Mouse (Mus musculus) myocyte (in vitro differentiated cells): Measurements from ENCODE around the gene Syn3.

ENCODE experiments used
- CEBPB ChIP-seq: IDR thresholded peaks from 2 replicates; pipeline ENCODE4 v1.6.1; 2011; ENCODE audit warnings: mild to moderate bottlenecking, moderate library complexity; ENCODE audit not compliant: poor library complexity, insufficient read depth, severe bottlenecking
- MAX ChIP-seq: IDR thresholded peaks from one replicate; pipeline ENCODE4 v1.6.1; 2011; ENCODE audit warnings: low read depth, mild to moderate bottlenecking, control low read depth
- MYOD1 ChIP-seq, 3 experiments: IDR thresholded peaks; one replicate each; pipeline ENCODE4 v1.6.1; 2011; ENCODE audit warnings: control low read depth in 2 of 3, low read depth in 2 of 3, mild to moderate bottlenecking in 2 of 3, moderate library complexity in 1 of 3; ENCODE audit not compliant: insufficient read length in 2 of 3, control insufficient read depth in 1 of 3
- POLR2A ChIP-seq: IDR thresholded peaks from one replicate; pipeline ENCODE4 v1.6.1; 2011; ENCODE audit warnings: low read depth, mild to moderate bottlenecking, control low read depth, moderate library complexity; ENCODE audit not compliant: insufficient read length
- TCF3 ChIP-seq: IDR thresholded peaks from one replicate; pipeline ENCODE4 v1.6.1; 2011; ENCODE audit warnings: low read depth, control low read depth; ENCODE audit not compliant: insufficient read length
- USF1 ChIP-seq: IDR thresholded peaks from one replicate; pipeline ENCODE4 v1.6.1; 2011; ENCODE audit warnings: low read depth, mild to moderate bottlenecking, control low read depth, moderate library complexity

GRCm38 (mm10) chr10:86050522-86050921 lies 448.2 kb downstream of the Syn3 start:
- TF ChIP-seq POLR2A (no peak), USF1 (no peak), MYOD1 (IDR thresholded peaks at IDR 0.05; ENCODE audit: control insufficient read depth in 1 of 3, insufficient read length in 2 of 3, low read depth in 2 of 3) (no peak), MAX (no peak), TCF3 (no peak), CEBPB (no peak)
